Mouse (Mus musculus) embryonic facial prominence, embryonic 11.5 days (tissue): ENCODE results near the gene Heg1. TPM values are rescaled to one million over a fixed set of nuclear protein-coding genes. Genes with fewer than 3 reads are reported as not detected.

Experiments
- ATAC-seq: fragments of 200-750 bp; cut with Nextera tagmentation; replicated peaks from 2 replicates; pipeline ENCODE4 v1.8.0; 2017; ENCODE audit warnings: low read depth; ENCODE audit not compliant: insufficient number of reproducible peaks, low FRiP score, low TSS enrichment
- DNase-seq: peaks from one replicate; pipeline ENCODE4 v3.0.0-alpha.2; 2015; ENCODE audit warnings: low spot score
- H3K27ac ChIP-seq: fragments of 300-500 bp; sonication (generic); replicated peaks from 2 replicates; pipeline ENCODE4 v1.5.1; 2014; ENCODE audit warnings: mild to moderate bottlenecking, low read depth, low read length, control low read depth
- H3K27me3 ChIP-seq: fragments of 300-500 bp; sonication (generic); 2 replicates; pipeline ENCODE4 v1.6.1; 2014; ENCODE audit warnings: mild to moderate bottlenecking, low read length, moderate library complexity, mixed read lengths; ENCODE audit not compliant: control insufficient read depth, insufficient read depth
- H3K36me3 ChIP-seq: fragments of 300-500 bp; sonication (generic); replicated peaks from 2 replicates; pipeline ENCODE4 v1.6.1; 2014; ENCODE audit warnings: low read depth, mild to moderate bottlenecking, low read length, moderate library complexity, mixed read lengths; ENCODE audit not compliant: control insufficient read depth, insufficient read depth
- H3K4me1 ChIP-seq: fragments of 300-500 bp; sonication (generic); 2 replicates; pipeline ENCODE4 v1.6.1; 2014; ENCODE audit warnings: low read length, mixed read lengths; ENCODE audit not compliant: control insufficient read depth, insufficient read depth
- H3K4me2 ChIP-seq: fragments of 300-500 bp; sonication (generic); 2 replicates; pipeline ENCODE4 v1.6.1; 2014; ENCODE audit warnings: low read depth, mild to moderate bottlenecking, control low read depth, low read length, moderate library complexity
- H3K4me3 ChIP-seq: fragments of 300-500 bp; sonication (generic); 2 replicates; pipeline ENCODE4 v1.5.1; 2014; ENCODE audit warnings: low read depth, low read length, control low read depth
- H3K9ac ChIP-seq: fragments of 300-500 bp; sonication (generic); replicated peaks from 2 replicates; pipeline ENCODE4 v1.6.1; 2014; ENCODE audit warnings: mild to moderate bottlenecking, control low read depth, low read length
- H3K9me3 ChIP-seq: fragments of 300-500 bp; sonication (generic); replicated peaks from 2 replicates; pipeline ENCODE4 v1.6.1; 2016; ENCODE audit warnings: mild to moderate bottlenecking, low read length, inconsistent platforms, mixed read lengths; ENCODE audit not compliant: control insufficient read depth
- WGBS: fragments of 180-500 bp; shearing (Covaris S2); extraction: QIAGEN DNeasy Blood & Tissue Kit; methylation state at CpG from one replicate; pipeline ENCODE4 v1.1.7; 2014; 5-methylcytosine and 5-hydroxymethylcytosine counted together
- polyA plus RNA-seq: library from polyadenylated mRNA; unstranded; fragments of >200 nt; fragmentation: Nextera tagmentation; extraction: Ambion mirVana; gene quantifications from 2 replicates; pipeline ENCODE4 v1.2.1, GENCODE M21; 2014

Gene Heg1
- polyA plus RNA-seq, 1 experiment from 2014 or later: 12.4 TPM

- no peak overlapping the region for H3K4me2 ChIP-seq
- no peaks in the 10 kb centered on the region for H3K4me1 ChIP-seq
- WGBS: 95% methylated on average over 3 of the region's 3 CpGs
- no peak overlapping the region for H3K9ac ChIP-seq
- H3K9me3 ChIP-seq: no peaks in the 10 kb centered on the region
- peaks cover 3% of the 10 kb centered on the region for H3K36me3 ChIP-seq
- no peaks in the 10 kb centered on the region for H3K27me3 ChIP-seq
- ATAC-seq: no peak
- H3K27ac ChIP-seq: no peak overlapping the region
- H3K4me3 ChIP-seq: no peak overlapping the region
- DNase-seq: no peak
Observed at GRCm38 (mm10) chr16:33723983-33724382, 39.8 kb downstream of the Heg1 start.

DNA sequence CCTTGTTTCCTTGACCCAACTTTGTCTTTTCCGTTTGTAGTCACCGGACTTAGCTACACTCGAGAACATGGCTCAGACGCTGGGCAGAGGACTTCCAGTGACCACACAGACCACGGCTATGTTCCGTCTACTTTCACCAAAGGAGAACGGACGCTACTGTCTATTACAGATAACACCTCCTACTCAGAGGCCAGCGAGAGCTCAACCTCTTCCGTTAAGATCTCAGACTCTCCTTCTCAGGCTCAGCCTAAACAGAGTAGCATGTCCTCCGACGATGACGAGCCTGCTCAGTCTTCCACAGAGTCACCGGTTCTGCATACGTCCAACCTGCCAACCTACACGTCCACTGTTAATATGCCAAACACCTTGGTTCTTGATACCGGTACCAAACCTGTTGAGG lies 42.1 kb downstream of the Heg1 start:
- Histone ChIP-seq H3K36me3 (peaks cover 3% of the 10 kb centered on the region), H3K4me1 (no peaks in the 10 kb centered on the region), H3K4me3 (no peak overlapping the region), H3K27me3 (no peaks in the 10 kb centered on the region), H3K27ac (no peak overlapping the region), H3K4me2 (no peak overlapping the region), H3K9me3 (no peaks in the 10 kb centered on the region), H3K9ac (no peak overlapping the region)
- no peak for DNase-seq
- no peak for ATAC-seq
- 95% methylated on average over 17 of the region's 17 CpGs for WGBS

DNA sequence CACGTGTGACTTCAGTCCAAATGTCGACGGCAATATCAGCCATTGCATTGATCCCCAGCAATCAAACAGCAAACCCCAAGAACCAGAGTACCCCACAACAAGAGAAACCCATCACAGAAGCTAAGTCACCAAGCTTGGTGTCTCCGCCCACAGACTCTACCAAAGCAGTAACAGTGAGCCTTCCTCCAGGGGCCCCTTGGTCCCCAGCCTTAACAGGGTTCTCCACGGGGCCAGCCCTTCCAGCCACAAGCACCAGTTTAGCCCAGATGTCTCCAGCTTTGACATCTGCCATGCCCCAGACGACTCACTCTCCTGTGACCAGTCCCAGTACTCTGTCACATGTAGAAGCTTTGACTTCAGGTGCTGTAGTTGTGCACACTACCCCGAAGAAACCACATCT lies 42.7 kb downstream of the Heg1 start:
- H3K27ac ChIP-seq: no peak overlapping the region
- no peak overlapping the region for H3K4me2 ChIP-seq
- H3K27me3 ChIP-seq: no peaks in the 10 kb centered on the region
- DNase-seq (no peak), ATAC-seq (no peak)
- H3K9ac ChIP-seq: no peak overlapping the region
- H3K4me1 ChIP-seq: no peaks in the 10 kb centered on the region
- no peaks in the 10 kb centered on the region for H3K9me3 ChIP-seq
- H3K36me3 ChIP-seq: peaks cover 3% of the 10 kb centered on the region
- 88% methylated on average over 7 of the region's 7 CpGs for WGBS
- H3K4me3 ChIP-seq: no peak overlapping the region

GRCm38 (mm10) chr16:33728427-33728826 lies 44.3 kb downstream of the Heg1 start:
- H3K4me3 ChIP-seq: no peak overlapping the region
- no peak overlapping the region for H3K27ac ChIP-seq
- DNase-seq (no peak), ATAC-seq (no peak)
- H3K36me3 ChIP-seq: peaks cover 3% of the 10 kb centered on the region
- H3K4me2 ChIP-seq: no peak overlapping the region
- no peaks in the 10 kb centered on the region for H3K9me3 ChIP-seq
- no peaks in the 10 kb centered on the region for H3K4me1 ChIP-seq
- no peak overlapping the region for H3K9ac ChIP-seq
- WGBS: 70% methylated on average over 13 of the region's 13 CpGs
- H3K27me3 ChIP-seq: no peaks in the 10 kb centered on the region

DNA sequence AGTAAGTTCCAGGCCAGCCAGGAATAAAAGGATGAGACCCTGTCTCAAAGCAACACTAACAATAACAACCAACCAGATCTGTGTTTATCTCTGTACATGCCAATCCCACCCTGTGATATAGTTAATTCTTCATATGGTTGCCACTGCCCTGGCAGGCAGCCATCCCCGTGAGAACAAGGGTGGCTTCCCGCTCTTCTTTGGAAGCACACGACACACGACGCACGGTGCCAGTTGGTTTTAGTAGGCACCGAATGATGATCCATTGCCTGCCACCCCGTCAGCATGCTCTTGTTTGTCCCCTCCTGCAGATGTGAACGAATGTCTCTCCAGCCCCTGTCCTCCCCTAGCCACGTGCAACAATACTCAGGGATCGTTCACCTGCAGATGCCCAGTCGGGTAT lies 47.1 kb downstream of the Heg1 start:
- Histone ChIP-seq H3K36me3 (peaks cover 3% of the 10 kb centered on the region), H3K4me1 (no peaks in the 10 kb centered on the region)
- WGBS: 92% methylated on average over 12 of the region's 12 CpGs

DNA sequence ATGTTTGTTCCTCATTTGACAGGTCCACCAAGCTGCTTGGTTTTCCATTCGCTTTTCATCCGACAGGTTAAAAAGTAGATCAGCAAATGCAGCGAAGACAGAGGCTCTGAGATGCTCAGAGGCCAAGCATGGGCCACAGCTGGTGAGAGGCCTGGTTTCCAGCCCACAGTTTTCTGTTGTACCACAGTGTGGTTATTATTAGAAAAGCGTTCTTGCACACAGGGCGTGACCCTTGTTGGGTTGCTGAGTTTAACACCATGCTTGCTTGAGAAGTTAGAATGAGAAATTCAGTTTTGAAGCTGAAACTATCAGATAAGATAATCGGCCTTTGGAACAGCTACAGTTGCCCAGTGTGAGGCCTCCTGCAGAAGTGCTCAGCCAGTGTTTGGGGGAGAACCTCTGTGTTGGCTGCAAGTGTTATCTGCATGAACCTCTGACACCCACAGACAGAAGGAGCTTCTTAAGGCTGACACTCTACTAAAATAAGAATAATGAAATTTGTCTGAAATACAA lies 48.1 kb downstream of the Heg1 start:
- Histone ChIP-seq H3K9ac (no peak overlapping the region), H3K36me3 (no peaks in the 10 kb centered on the region), H3K27ac (no peak overlapping the region), H3K4me3 (no peak overlapping the region), H3K4me1 (no peaks in the 10 kb centered on the region), H3K27me3 (no peaks in the 10 kb centered on the region), H3K9me3 (no peaks in the 10 kb centered on the region), H3K4me2 (no peak overlapping the region)
- DNase-seq: no peak
- ATAC-seq: no peak
- 78% methylated on average over 6 of the region's 6 CpGs for WGBS

More for the DNA sequence above, 47.1 kb downstream of the Heg1 start:
- H3K27me3 ChIP-seq: no peaks in the 10 kb centered on the region
- H3K4me3 ChIP-seq: no peak overlapping the region
- DNase-seq: no peak
- no peak overlapping the region for H3K27ac ChIP-seq
- no peak overlapping the region for H3K9ac ChIP-seq
- H3K4me2 ChIP-seq: no peak overlapping the region
- ATAC-seq: no peak
- H3K9me3 ChIP-seq: no peaks in the 10 kb centered on the region

- H3K4me2 ChIP-seq: no peak overlapping the region
- DNase-seq (no peak), ATAC-seq (no peak)
- H3K4me3 ChIP-seq: no peak overlapping the region
- H3K9me3 ChIP-seq: no peaks in the 10 kb centered on the region
- no peaks in the 10 kb centered on the region for H3K27me3 ChIP-seq
- 79% methylated on average over 15 of the region's 15 CpGs for WGBS
- H3K36me3 ChIP-seq: no peaks in the 10 kb centered on the region
- no peak overlapping the region for H3K9ac ChIP-seq
- no peaks in the 10 kb centered on the region for H3K4me1 ChIP-seq
- no peak overlapping the region for H3K27ac ChIP-seq
Observed at GRCm38 (mm10) chr16:33732846-33733580, 48.8 kb downstream of the Heg1 start.

DNA sequence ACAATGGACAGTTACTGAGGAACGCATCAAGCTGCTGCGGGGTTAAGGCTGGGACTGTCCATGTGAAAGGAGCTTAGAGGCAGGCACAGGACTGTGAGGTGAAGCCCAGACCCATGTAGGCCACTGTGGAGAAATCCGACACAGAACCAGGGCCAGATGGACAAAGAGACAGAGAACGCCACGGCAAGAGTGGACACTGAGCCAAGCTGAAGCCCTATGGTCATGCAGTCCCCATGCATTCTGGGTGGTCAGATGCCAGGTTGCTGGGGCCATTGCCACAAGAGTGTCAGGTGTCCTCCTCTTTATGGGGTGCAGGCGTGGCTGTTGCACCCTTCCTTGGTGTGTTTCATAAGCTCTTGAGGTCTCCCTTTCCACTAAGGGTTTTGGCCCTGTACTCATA lies 49.7 kb downstream of the Heg1 start:
- no peak overlapping the region for H3K4me2 ChIP-seq
- no peak overlapping the region for H3K4me3 ChIP-seq
- H3K36me3 ChIP-seq: no peaks in the 10 kb centered on the region
- H3K4me1 ChIP-seq: no peaks in the 10 kb centered on the region
- H3K9ac ChIP-seq: no peak overlapping the region
- no peak for DNase-seq
- no peak overlapping the region for H3K27ac ChIP-seq
- H3K27me3 ChIP-seq: no peaks in the 10 kb centered on the region
- ATAC-seq: no peak
- 84% methylated on average over 6 of the region's 6 CpGs for WGBS
- H3K9me3 ChIP-seq: no peaks in the 10 kb centered on the region
